ENCODE assay signal across 23 mouse cellular contexts in the genomic region with DNA sequence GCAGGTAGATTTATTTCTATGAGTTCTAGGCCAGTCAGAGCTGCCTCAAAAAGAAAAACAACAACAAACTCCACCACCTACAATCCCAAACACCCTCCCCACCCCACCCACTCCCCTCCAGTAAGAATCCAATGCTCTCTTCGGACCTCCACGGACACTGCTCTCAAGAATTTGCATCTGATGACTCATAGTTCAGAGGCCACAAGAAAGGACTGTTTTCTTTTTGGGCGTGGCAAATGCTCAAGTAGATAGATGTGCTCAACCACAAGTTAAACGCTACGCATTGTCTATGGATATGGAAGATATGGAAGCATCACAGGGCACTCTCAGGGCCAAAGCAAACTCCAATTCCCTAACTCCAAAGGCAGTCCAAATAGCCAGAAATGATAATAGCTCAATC.
"Had no signal": no experiment of that assay in that cellular context is flagged by ENCODE, and none has a peak within 500 bp of the region (broad histone marks: within the 10 kb centered on the region; RNA-seq: fewer than 3 reads in every experiment).

No protein-coding gene starts in this region.

- DNase-seq: kidney, postnatal 25 days; layer of hippocampus, postnatal 36 days; liver, postnatal 0 days; lung, embryonic 14.5 days; lung, postnatal 10 days; lung, postnatal 36 days; retina, postnatal 1 day; right cerebral cortex, postnatal 25 days; spleen, adult 18-20 months; thymus, postnatal 25 days had no signal

- H3K27me3 ChIP-seq: limb, embryonic 12.5 days; limb, embryonic 15.5 days; megakaryocyte, embryonic 14.5 days; midbrain, embryonic 13.5 days; neural tube, embryonic 13.5 days; stomach, embryonic 15.5 days had no signal

- H3K9me3 ChIP-seq: limb, embryonic 12.5 days; limb, embryonic 15.5 days; midbrain, embryonic 10.5 days; midbrain, embryonic 13.5 days; stomach, embryonic 15.5 days had no signal

- H3K4me2 ChIP-seq: limb, embryonic 12.5 days; limb, embryonic 15.5 days; liver, embryonic 11.5 days; lung, embryonic 14.5 days; midbrain, embryonic 13.5 days; neural tube, embryonic 13.5 days; stomach, embryonic 15.5 days had no signal

- H3K4me3 ChIP-seq: left cerebral cortex, adult 2 months; limb, embryonic 12.5 days; limb, embryonic 15.5 days; megakaryocyte, embryonic 14.5 days; midbrain, embryonic 10.5 days; midbrain, embryonic 13.5 days; myocyte; neural tube, embryonic 13.5 days; stomach, embryonic 15.5 days had no signal

- ATAC-seq: liver, postnatal 0 days; midbrain, embryonic 13.5 days; midbrain, embryonic 16.5 days had no signal

- H3K4me1 ChIP-seq: limb, embryonic 12.5 days; limb, embryonic 15.5 days; midbrain, embryonic 10.5 days; midbrain, embryonic 13.5 days; neural tube, embryonic 13.5 days; stomach, embryonic 15.5 days had no signal

- H3K27ac ChIP-seq: kidney, postnatal 0 days; left cerebral cortex, adult 2 months; limb, embryonic 12.5 days; limb, embryonic 15.5 days; liver, embryonic 14.5 days; midbrain, embryonic 10.5 days; midbrain, embryonic 13.5 days; neural tube, embryonic 13.5 days; stomach, embryonic 15.5 days had no signal

- H3K9ac ChIP-seq: limb, embryonic 12.5 days; limb, embryonic 15.5 days; liver, embryonic 14.5 days; liver, postnatal 0 days; lung, embryonic 14.5 days; midbrain, embryonic 13.5 days; neural tube, embryonic 13.5 days; stomach, embryonic 15.5 days had no signal
